Mouse (Mus musculus): ENCODE data around the gene Trim67. TPM values are rescaled to one million over a fixed set of nuclear protein-coding genes. Genes with fewer than 3 reads are reported as not detected.

The Trim67 gene
- total and polyA plus RNA-seq, 3 experiments = 0.08 TPM; not detected in 2

- H3K27me3 ChIP-seq (replicated peaks) = peaks cover 55% of the 10 kb centered on the region
- dilution Hi-C loops (cut with MboI; ENCODE audit: extremely low pct_ligation_motif_present, extremely low pct_unique_long_range_greater_than_20kb, low sequenced_read_pairs) = no loop called here
- peak overlapping the region in 1 of 3 experiments; percentile 65 for H3K4me3 ChIP-seq (replicated peaks in 1 of 3; ENCODE audit: low read depth in 2 of 3, low read length in 2 of 3, poor library complexity in 1 of 3)
- H3K79me2 ChIP-seq (replicated peaks; ENCODE audit: control insufficient read depth, extremely low read depth, insufficient read depth, poor library complexity, severe bottlenecking) = no peaks in the 10 kb centered on the region
- H3K9ac ChIP-seq (ENCODE audit: insufficient read depth, low read depth) = no peak overlapping the region
- H3K4me1 ChIP-seq (ENCODE audit: control insufficient read depth in 1 of 2, insufficient read depth in 2 of 2) = peaks cover 7 to 20% of the 10 kb centered on the region in 2 experiments
- in situ Hi-C loops (cut with MboI; ENCODE audit: low pct_ligation_motif_present, low pct_unique_long_range_greater_than_20kb, low sequenced_read_pairs) = no loop called here
- peaks cover 17% of the 10 kb centered on the region for H3K9me3 ChIP-seq (replicated peaks; ENCODE audit: low read length)
- H3K4me2 ChIP-seq (ENCODE audit: insufficient read depth, low read depth, poor library complexity, severe bottlenecking) = peak overlapping the region; percentile 77
- no peak for TF ChIP-seq GABPA (IDR thresholded peaks at IDR 0.05; ENCODE audit: insufficient replicate concordance, low read depth, low read length)
- TF ChIP-seq ZNF384 (IDR thresholded peaks at IDR 0.05; ENCODE audit: low read depth, low read length) = peak; percentile 49
- H3K36me3 ChIP-seq (replicated peaks in 1 of 2; ENCODE audit: control insufficient read depth in 1 of 2, insufficient read depth in 1 of 2, low read length in 1 of 2) = no peaks in the 10 kb centered on the region
- DNase-seq (ENCODE audit: extremely low read depth) = no peak
- H3K27ac ChIP-seq (ENCODE audit: insufficient read depth, low read depth) = no peak overlapping the region; the same call in 1 of the 2 replicates
Observed at GRCm38 (mm10) chr8:124791751-124792150, 1.1 kb upstream of the Trim67 start.

GRCm38 (mm10) chr8:124792186-124792585, 706 bp upstream of the Trim67 start:
- Histone ChIP-seq H3K4me3 (replicated peaks in 1 of 3; ENCODE audit: low read depth in 2 of 3, low read length in 2 of 3, poor library complexity in 1 of 3) (peak overlapping the region in 2 of 3 experiments; percentile 39 to 65), H3K4me2 (ENCODE audit: insufficient read depth, low read depth, poor library complexity, severe bottlenecking) (peak overlapping the region; percentile 77), H3K9me3 (replicated peaks; ENCODE audit: low read length) (peaks cover 17% of the 10 kb centered on the region), H3K27me3 (replicated peaks) (peaks cover 53% of the 10 kb centered on the region), H3K9ac (ENCODE audit: insufficient read depth, low read depth) (peak overlapping the region; percentile 11; the same call in 1 of the 2 replicates), H3K79me2 (replicated peaks; ENCODE audit: control insufficient read depth, extremely low read depth, insufficient read depth, poor library complexity, severe bottlenecking) (no peaks in the 10 kb centered on the region), H3K36me3 (replicated peaks in 1 of 2; ENCODE audit: control insufficient read depth in 1 of 2, insufficient read depth in 1 of 2, low read length in 1 of 2) (no peaks in the 10 kb centered on the region), H3K27ac (ENCODE audit: insufficient read depth, low read depth) (peak overlapping the region; percentile 38), H3K4me1 (ENCODE audit: control insufficient read depth in 1 of 2, insufficient read depth in 2 of 2) (peaks cover 7 to 20% of the 10 kb centered on the region in 2 experiments)
- peak; percentile 34 for DNase-seq (ENCODE audit: extremely low read depth)
- dilution Hi-C loops (cut with MboI; ENCODE audit: extremely low pct_ligation_motif_present, extremely low pct_unique_long_range_greater_than_20kb, low sequenced_read_pairs) (no loop called here), in situ Hi-C loops (cut with MboI; ENCODE audit: low pct_ligation_motif_present, low pct_unique_long_range_greater_than_20kb, low sequenced_read_pairs) (no loop called here)
- TF ChIP-seq IRF4 (IDR thresholded peaks at IDR 0.05; ENCODE audit: low read depth, low read length) (0 out of 2 replicates have a peak, but pooled peaks have one; percentile 53), KAT2A (IDR thresholded peaks at IDR 0.05; ENCODE audit: insufficient replicate concordance, low read length) (no peak), ELF1 (IDR thresholded peaks at IDR 0.05; ENCODE audit: low read depth, low read length) (peak; percentile 43; the same call in 1 of the 2 replicates), MEF2A (IDR thresholded peaks at IDR 0.05; ENCODE audit: borderline replicate concordance, low read depth, low read length) (no peak), GABPA (IDR thresholded peaks at IDR 0.05; ENCODE audit: insufficient replicate concordance, low read depth, low read length) (no peak), TCF12 (IDR thresholded peaks at IDR 0.05; ENCODE audit: low read depth, low read length) (0 out of 2 replicates have a peak, but pooled peaks have one; percentile 39), HCFC1 (IDR thresholded peaks at IDR 0.05; ENCODE audit: low read depth, low read length) (no peak), SMC3 (IDR thresholded peaks at IDR 0.05; ENCODE audit: low read depth, low read length) (no peak), MYC (IDR thresholded peaks at IDR 0.05; ENCODE audit: low read depth, low read length) (peak; percentile 38; the same call in 1 of the 2 replicates), MAFK (IDR thresholded peaks at IDR 0.05; ENCODE audit: insufficient replicate concordance, low read length) (no peak), NRF1 (IDR thresholded peaks at IDR 0.05; ENCODE audit: low read depth, low read length) (no peak), CHD1 (IDR thresholded peaks at IDR 0.05; ENCODE audit: low read depth, low read length) (no peak), MAX (IDR thresholded peaks at IDR 0.05; ENCODE audit: low read length) (peak; percentile 61), MAZ (IDR thresholded peaks at IDR 0.05; ENCODE audit: low read depth, low read length) (no peak), RCOR1 (conservative IDR thresholded peaks at IDR 0.05; ENCODE audit: low read depth, low read length) (no peak), EP300 (IDR thresholded peaks at IDR 0.05; ENCODE audit: low read length) (no peak), JUN (IDR thresholded peaks at IDR 0.05; ENCODE audit: insufficient read depth, low read depth, low read length) (no peak), RAD21 (IDR thresholded peaks at IDR 0.05; ENCODE audit: low read depth, low read length) (no peak)
